Mouse (Mus musculus): Measurements from ENCODE around the gene 4930435E12Rik. TPM values are rescaled to one million over a fixed set of nuclear protein-coding genes. Genes with fewer than 3 reads are reported as not detected.
"Not testable (repeated sequence)": the region's sequence is repeated elsewhere in the genome, so short reads cannot be mapped to it uniquely, and the experiment has no call there.

The 4930435E12Rik gene
- total RNA-seq (2021) = not detected
- long read RNA-seq, experiment 1 = 0 reads
- long read RNA-seq, experiment 2 = 0 reads

GRCm38 (mm10) chr16:38828649-38829048, at the start of gene 4930435E12Rik:
Gene 4930435E12Rik (minus strand): TSS chr16:38828749.
- no peak for DNase-seq

- no peak for DNase-seq
Observed at GRCm38 (mm10) chr16:38874481-38874880, 45.9 kb upstream of the 4930435E12Rik start.

- DNase-seq = no peak
Observed at GRCm38 (mm10) chr16:38873231-38873630, 44.7 kb upstream of the 4930435E12Rik start.

- no peak for DNase-seq
Observed at GRCm38 (mm10) chr16:38864358-38864757, 35.8 kb upstream of the 4930435E12Rik start.

- DNase-seq = no peak
Observed at GRCm38 (mm10) chr16:38860548-38860947, 32.0 kb upstream of the 4930435E12Rik start.

- no peak for DNase-seq
Observed at GRCm38 (mm10) chr16:38858120-38858749, 29.7 kb upstream of the 4930435E12Rik start.

- peak; percentile 73 for DNase-seq
Observed at GRCm38 (mm10) chr16:38812521-38812920, 16.0 kb downstream of the 4930435E12Rik start.

GRCm38 (mm10) chr16:38810196-38810595, 18.4 kb downstream of the 4930435E12Rik start:
- DNase-seq = no peak

GRCm38 (mm10) chr16:38807796-38808195, 20.8 kb downstream of the 4930435E12Rik start:
- DNase-seq = not testable (repeated sequence)

- no peak for DNase-seq
Observed at GRCm38 (mm10) chr16:38800091-38800490, 28.5 kb downstream of the 4930435E12Rik start, which contains the start of gene Upk1b. Gene Upk1b (minus strand): TSS chr16:38800328.

GRCm38 (mm10) chr16:38798957-38799450, 29.5 kb downstream of the 4930435E12Rik start:
- DNase-seq = no peak

- no peak for DNase-seq
Observed at GRCm38 (mm10) chr16:38793120-38793519, 35.4 kb downstream of the 4930435E12Rik start.

GRCm38 (mm10) chr16:38789966-38790365, 38.6 kb downstream of the 4930435E12Rik start:
- DNase-seq = no peak

GRCm38 (mm10) chr16:38789016-38789415, 39.5 kb downstream of the 4930435E12Rik start:
- DNase-seq = no peak

- no peak for DNase-seq
Observed at GRCm38 (mm10) chr16:38785301-38785700, 43.2 kb downstream of the 4930435E12Rik start.

- no peak for DNase-seq
Observed at GRCm38 (mm10) chr16:38782524-38783067, 46.0 kb downstream of the 4930435E12Rik start.

- no peak for DNase-seq
Observed at GRCm38 (mm10) chr16:38781946-38782345, 46.6 kb downstream of the 4930435E12Rik start.

GRCm38 (mm10) chr16:38780960-38781572, 47.5 kb downstream of the 4930435E12Rik start:
- no peak for DNase-seq

GRCm38 (mm10) chr16:38776342-38776741, 52.2 kb downstream of the 4930435E12Rik start:
- no peak for DNase-seq

GRCm38 (mm10) chr16:38774964-38775746, 53.4 kb downstream of the 4930435E12Rik start:
- DNase-seq = no peak

- DNase-seq = no peak
Observed at GRCm38 (mm10) chr16:38772906-38773496, 55.5 kb downstream of the 4930435E12Rik start.

- no peak for DNase-seq
Observed at GRCm38 (mm10) chr16:38771145-38771544, 57.4 kb downstream of the 4930435E12Rik start.

Data from gastrocnemius, postnatal 10 days (tissue).